Mouse (Mus musculus): ENCODE data around the gene Pgm1. TPM values are rescaled to one million over a fixed set of nuclear protein-coding genes. Genes with fewer than 3 reads are reported as not detected.

Gene Pgm1
- total RNA-seq, 2 experiments from 2014 or later, result 54.8 to 55.3 TPM

- no peak for DNase-seq (ENCODE audit: low spot score in 2 of 2)
These were observed 80.0 kb downstream of the Pgm1 start for GRCm38 (mm10) chr4:100009211-100009678.

- DNase-seq (ENCODE audit: low spot score in 2 of 2), result no peak
These were observed 81.7 kb downstream of the Pgm1 start for GRCm38 (mm10) chr4:100010916-100011315.

- DNase-seq (ENCODE audit: low spot score in 2 of 2), result no peak
These were observed 82.3 kb downstream of the Pgm1 start for GRCm38 (mm10) chr4:100011563-100011962.

- no peak for DNase-seq (ENCODE audit: low spot score in 2 of 2)
These were observed 83.3 kb downstream of the Pgm1 start for GRCm38 (mm10) chr4:100012361-100013035.

DNA sequence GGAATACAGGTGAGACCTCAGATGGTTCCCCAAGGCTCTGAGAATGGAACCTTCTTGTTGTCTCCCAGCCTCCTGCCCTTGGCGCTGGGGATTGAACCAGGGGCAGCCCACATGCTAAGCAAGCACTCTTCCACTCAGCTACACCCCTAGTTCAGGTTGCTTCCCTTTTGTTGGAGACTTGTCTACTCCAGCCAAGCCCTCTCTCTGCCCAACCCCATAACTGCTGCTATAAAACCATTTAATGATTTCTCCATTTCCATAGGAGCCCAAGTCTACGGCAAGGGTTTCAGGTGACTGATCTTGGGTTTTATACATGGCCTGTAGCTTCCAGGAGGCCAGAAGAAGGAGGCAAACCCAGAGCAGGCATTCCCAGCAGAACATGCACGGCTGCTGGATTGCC, 98.6 kb downstream of the Pgm1 start:
- DNase-seq (ENCODE audit: low spot score in 2 of 2), result no peak

DNA sequence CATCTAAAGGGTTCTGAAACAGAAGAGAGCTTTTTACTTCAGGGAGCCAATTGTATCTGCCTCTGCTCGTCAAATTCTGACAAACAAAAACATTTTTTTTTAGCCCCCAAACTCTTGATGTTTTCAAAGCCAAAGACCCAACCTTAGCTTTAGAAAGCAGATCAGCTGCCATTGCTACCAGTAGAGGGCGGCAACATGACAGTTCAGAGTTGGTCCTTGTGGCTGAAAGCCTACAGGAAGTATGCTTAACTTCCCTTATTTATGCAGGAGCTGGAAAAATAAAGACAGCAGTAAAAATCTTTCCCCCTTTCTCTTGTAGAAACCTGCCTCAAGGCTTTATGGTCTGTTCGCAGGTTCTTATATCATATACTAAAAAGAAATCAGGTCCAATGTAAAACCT, 99.4 kb downstream of the Pgm1 start:
- peak; percentile 70 to 80 for DNase-seq (ENCODE audit: low spot score in 2 of 2)

DNA sequence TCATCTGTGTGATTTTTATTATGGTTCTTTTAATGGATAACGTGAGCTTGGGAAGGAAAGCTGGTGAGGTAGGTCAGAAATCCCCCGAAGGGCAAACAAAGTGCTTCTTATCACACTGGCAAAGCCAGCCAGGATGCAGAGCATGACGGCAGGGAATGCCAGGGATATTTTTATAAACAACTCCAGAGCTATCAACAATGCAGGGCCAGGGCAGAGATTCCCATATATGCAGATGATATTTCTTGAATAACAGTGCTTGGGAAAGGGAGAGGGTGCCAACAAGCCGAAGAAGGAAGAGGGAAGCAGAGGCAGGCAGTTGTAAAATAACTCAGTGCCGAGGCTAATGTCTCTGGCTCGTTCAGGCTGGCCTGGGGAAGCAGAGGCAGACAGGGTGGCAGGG, 102.1 kb downstream of the Pgm1 start:
- DNase-seq (ENCODE audit: low spot score in 2 of 2), result no peak

DNA sequence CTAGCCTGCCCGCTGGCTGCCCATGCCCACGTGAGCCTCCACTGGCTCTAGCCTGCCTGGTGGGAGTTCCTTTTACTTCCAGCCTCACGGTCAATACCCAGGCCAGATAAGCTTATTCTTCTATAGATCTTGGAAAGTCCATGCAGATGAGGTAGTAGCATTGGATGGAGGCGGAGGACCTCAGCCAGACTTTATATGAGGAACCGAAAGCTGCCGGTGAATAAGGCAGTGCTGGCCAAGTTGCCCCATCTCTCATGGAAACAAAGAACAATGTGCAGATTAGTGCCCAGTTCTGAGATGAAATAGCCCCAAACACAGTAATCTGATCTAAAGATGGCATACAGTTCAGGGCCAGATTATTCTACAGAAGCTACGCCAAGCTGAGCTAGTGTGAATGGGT, 103.4 kb downstream of the Pgm1 start:
- no peak for DNase-seq (ENCODE audit: low spot score in 2 of 2)

- no peak for DNase-seq (ENCODE audit: low spot score in 2 of 2)
These were observed 104.7 kb downstream of the Pgm1 start for GRCm38 (mm10) chr4:100033944-100034343.

- DNase-seq (ENCODE audit: low spot score in 2 of 2), result no peak
These were observed 105.8 kb downstream of the Pgm1 start for GRCm38 (mm10) chr4:100034971-100035370.

DNA sequence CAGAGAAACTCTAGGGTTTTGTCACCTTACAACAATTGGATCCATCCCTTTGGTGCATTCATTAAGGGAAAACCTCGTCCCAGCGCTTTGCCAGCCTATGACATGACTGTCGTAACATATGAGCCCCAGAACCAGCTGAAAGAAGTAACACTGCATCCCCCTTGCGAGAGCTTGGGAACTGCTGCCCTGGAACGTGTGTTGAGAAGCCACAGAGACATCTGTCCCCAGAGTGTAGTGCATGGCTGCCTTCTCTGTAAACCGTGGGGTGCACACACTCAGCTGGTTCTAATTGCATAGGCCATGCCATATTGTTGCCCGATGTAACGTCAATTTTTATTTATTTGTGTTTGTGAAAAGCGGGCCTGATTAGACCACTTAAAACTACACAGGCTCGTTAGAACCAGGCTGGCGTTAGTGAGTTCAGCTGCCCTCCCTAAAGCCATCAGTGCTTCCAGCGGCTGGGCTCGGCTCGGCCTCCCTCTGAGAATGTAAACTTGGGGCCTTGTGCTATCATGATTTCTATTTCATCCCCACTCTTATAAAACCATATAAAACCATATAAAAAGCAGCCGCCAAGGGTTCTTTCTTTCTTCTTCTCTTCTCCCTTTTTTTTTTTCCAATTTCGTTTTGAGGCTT, 106.8 kb downstream of the Pgm1 start:
- DNase-seq (ENCODE audit: low spot score in 2 of 2), result no peak

Other genes with a start within 250 kb of the Pgm1 start
- 10 to 100 TPM in 1 of 2 experiments, 1 to 10 TPM in 1; 9.0 to 13.9 TPM for gene Alg6, start 213.8 kb upstream of the Pgm1 start, total RNA-seq (2021)
- gene Efcab7, start 100.2 kb upstream of the Pgm1 start, total RNA-seq (2021), result 1 to 10 TPM; 3.3 to 5.4 TPM
- gene Itgb3bp, start 399 bp downstream of the Pgm1 start, total RNA-seq (2021), result 1 to 10 TPM; 3.3 to 5.6 TPM
- under 1 TPM; 0.56 to 0.95 TPM for gene Ror1, start 166.4 kb downstream of the Pgm1 start, total RNA-seq (2021)

Measured in left cerebral cortex, adult 18-20 months (tissue).